Mouse (Mus musculus) spleen, embryonic (tissue): ENCODE data around the gene Vmn2r90.
"Not testable (repeated sequence)": the region's sequence is repeated elsewhere in the genome, so short reads cannot be mapped to it uniquely, and the experiment has no call there.

Experiments
- CTCF ChIA-PET: fragments of 350-600 bp; sonication (Branson Sonifier 250); formaldehyde crosslinking; loops from one replicate; lab custom pipeline; 2022; lab: Charles Lee

The Vmn2r90 gene

GRCm38 (mm10) chr17:17703447-17703846 is at the start of gene Vmn2r90:
Gene Vmn2r90, plus strand, starts transcription at chr17:17703747.
- CTCF ChIA-PET: no interaction called here

- CTCF ChIA-PET: no interaction called here
Observed at GRCm38 (mm10) chr17:17654997-17655828, 48.3 kb upstream of the Vmn2r90 start.

- CTCF ChIA-PET: no interaction called here
Observed at GRCm38 (mm10) chr17:17655829-17656176, 47.7 kb upstream of the Vmn2r90 start.

- CTCF ChIA-PET: no interaction called here
Observed at GRCm38 (mm10) chr17:17678781-17679180, 24.8 kb upstream of the Vmn2r90 start.

- CTCF ChIA-PET: no interaction called here
Observed at GRCm38 (mm10) chr17:17690659-17691058, 12.9 kb upstream of the Vmn2r90 start.

GRCm38 (mm10) chr17:17732396-17732795 is 28.8 kb downstream of the Vmn2r90 start:
- CTCF ChIA-PET: not testable (repeated sequence)

- CTCF ChIA-PET: no interaction called here
Observed at GRCm38 (mm10) chr17:17738635-17739034, 35.1 kb downstream of the Vmn2r90 start.

- CTCF ChIA-PET: not testable (repeated sequence)
Observed at GRCm38 (mm10) chr17:17739300-17739699, 35.8 kb downstream of the Vmn2r90 start.

GRCm38 (mm10) chr17:17739936-17740335 is 36.4 kb downstream of the Vmn2r90 start:
- CTCF ChIA-PET: not testable (repeated sequence)

GRCm38 (mm10) chr17:17741516-17741915 is 38.0 kb downstream of the Vmn2r90 start:
- CTCF ChIA-PET: not testable (repeated sequence)

GRCm38 (mm10) chr17:17749371-17749770 is 45.8 kb downstream of the Vmn2r90 start:
- CTCF ChIA-PET: interaction anchor here (2.0 kb wide), 1 partner anchor 355 kb away, joined by 6 read pairs; no protein-coding TSS in a partner anchor

GRCm38 (mm10) chr17:17762614-17763293 is 59.2 kb downstream of the Vmn2r90 start:
- CTCF ChIA-PET: no interaction called here

GRCm38 (mm10) chr17:17764206-17764605 is 60.7 kb downstream of the Vmn2r90 start:
- CTCF ChIA-PET: no interaction called here

- CTCF ChIA-PET: no interaction called here
Observed at GRCm38 (mm10) chr17:17766481-17766880, 62.9 kb downstream of the Vmn2r90 start.
